Mouse (Mus musculus): Measurements from ENCODE around the gene Zfp958.

DNA sequence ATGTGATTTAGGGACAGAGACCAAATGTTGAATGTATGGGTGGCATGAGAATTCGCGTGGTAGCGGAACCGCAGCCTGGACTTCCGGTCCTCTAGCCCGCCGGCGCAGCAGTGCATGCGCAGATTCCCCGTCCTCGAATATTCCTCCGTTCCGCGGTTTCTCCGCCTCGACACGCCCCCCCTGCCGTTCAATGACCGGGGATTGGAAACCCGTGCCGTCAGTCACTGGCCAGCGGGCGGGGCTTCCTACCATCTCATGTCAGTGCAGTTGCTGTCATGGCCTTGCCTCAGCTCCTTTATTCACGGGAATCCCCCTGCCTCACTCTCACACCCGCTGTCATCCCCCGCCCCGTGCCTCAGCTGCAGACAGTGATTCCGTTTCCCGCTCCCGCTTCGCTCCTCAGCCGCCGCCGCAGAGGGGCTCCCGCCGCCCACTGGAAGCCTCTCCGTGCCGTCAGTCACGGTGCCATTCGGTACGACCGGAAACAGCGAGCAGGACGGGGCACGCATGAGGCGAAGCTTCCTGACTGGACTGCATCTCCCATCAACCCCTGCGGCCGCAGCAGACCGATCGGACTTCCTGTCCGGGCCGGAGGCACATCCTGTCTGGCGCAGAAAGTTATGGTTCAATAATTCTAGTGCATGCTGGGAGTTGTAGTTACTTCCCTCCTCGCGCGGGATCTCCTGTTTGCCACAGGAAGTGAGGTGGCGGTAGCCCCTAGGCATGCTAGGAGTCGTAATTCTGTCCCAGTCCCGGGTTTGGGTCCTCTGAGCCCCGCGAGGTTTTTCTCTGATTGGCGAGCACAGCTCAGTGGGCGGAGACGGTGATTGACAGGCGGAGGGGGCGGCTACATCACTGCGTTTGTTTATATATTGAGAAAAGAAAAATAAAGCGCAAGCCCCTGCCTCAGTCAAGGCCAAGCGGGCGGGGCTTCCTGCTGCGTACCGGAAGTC is 64.6 kb downstream of the Zfp958 start:
- TF ChIP-seq GATA1 (IDR thresholded peaks at IDR 0.05; ENCODE audit: borderline replicate concordance, low read length) (no peak), FLI1 (IDR thresholded peaks at IDR 0.05; ENCODE audit: low read length) (no peak; the same call in 1 of the 2 replicates)

All from megakaryocyte, embryonic 14.5 days (primary cell).